Mouse (Mus musculus): ENCODE data around the gene Xntrpc. TPM values are rescaled to one million over a fixed set of nuclear protein-coding genes. Genes with fewer than 3 reads are reported as not detected.

Xntrpc gene
- polyA plus RNA-seq, 1 experiment from 2014 or later = 2.0 TPM

DNA sequence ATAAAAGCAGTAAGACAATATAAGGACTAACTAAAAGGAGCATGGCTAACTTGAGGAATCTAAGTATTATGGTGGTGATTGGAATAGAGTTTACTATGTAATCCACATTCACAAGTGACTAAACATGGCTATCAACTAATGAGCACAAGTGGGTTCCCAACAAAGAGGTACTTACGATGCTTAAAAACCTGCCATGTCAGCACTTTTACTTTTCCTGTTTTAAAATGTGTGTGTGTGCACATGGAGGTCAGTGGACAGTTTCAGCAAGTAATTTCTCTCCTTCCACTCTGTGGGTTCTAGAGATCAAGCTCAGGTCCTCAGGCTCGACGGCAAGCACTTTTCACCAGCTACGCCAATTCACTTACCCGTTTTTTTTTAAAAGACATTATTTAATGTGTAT lies 72.4 kb downstream of the Xntrpc start:
- WGBS = 97% methylated on average over 5 of the region's 5 CpGs
- ATAC-seq (ENCODE audit: low FRiP score) = no peak

More for the DNA sequence above, 72.4 kb downstream of the Xntrpc start:
- Histone ChIP-seq H3K9me3 (ENCODE audit: control insufficient read depth, low read length) (no peaks in the 10 kb centered on the region), H3K4me3 (ENCODE audit: low read depth, low read length) (no peak overlapping the region), H3K27me3 (ENCODE audit: control insufficient read depth, insufficient read depth, low read length) (no peaks in the 10 kb centered on the region), H3K4me2 (replicated peaks; ENCODE audit: low read depth, low read length) (no peak overlapping the region), H3K36me3 (ENCODE audit: control insufficient read depth, insufficient read depth, low read length) (peaks cover 17% of the 10 kb centered on the region), H3K9ac (ENCODE audit: low read depth, low read length) (no peak overlapping the region), H3K4me1 (replicated peaks; ENCODE audit: control insufficient read depth, insufficient read depth, low read length) (no peaks in the 10 kb centered on the region), H3K27ac (ENCODE audit: low read depth, low read length) (no peak overlapping the region)
- DNase-seq (ENCODE audit: low spot score) = no peak

Other genes starting within 250 kb of the Xntrpc start
- 5.2 and 6.3 TPM in 2 replicates for gene Phox2a, start 247.4 kb upstream of the Xntrpc start, polyA plus RNA-seq (2014; fragmentation: Nextera tagmentation; extraction: Ambion mirVana)
- 22.5 and 25.2 TPM in 2 replicates for gene Inppl1, start 227.5 kb upstream of the Xntrpc start, polyA plus RNA-seq (2014; fragmentation: Nextera tagmentation; extraction: Ambion mirVana)
- gene Folr2, start 208.5 kb upstream of the Xntrpc start, polyA plus RNA-seq (2014; fragmentation: Nextera tagmentation; extraction: Ambion mirVana) = 0.73 and 2.1 TPM in 2 replicates
- 90.2 and 91.3 TPM in 2 replicates for gene Anapc15, start 202.0 kb upstream of the Xntrpc start, polyA plus RNA-seq (2014; fragmentation: Nextera tagmentation; extraction: Ambion mirVana)
- gene Folr1, start 194.9 kb upstream of the Xntrpc start, polyA plus RNA-seq (2014; fragmentation: Nextera tagmentation; extraction: Ambion mirVana) = 11.5 and 12.1 TPM in 2 replicates
- gene Lamtor1, start 159.8 kb upstream of the Xntrpc start, polyA plus RNA-seq (2014; fragmentation: Nextera tagmentation; extraction: Ambion mirVana) = 127 TPM in 2 replicates
- 0.48 and 0.89 TPM in 2 replicates for gene Tomt, start 159.4 kb upstream of the Xntrpc start, polyA plus RNA-seq (2014; fragmentation: Nextera tagmentation; extraction: Ambion mirVana)
- 11.4 and 12.2 TPM in 2 replicates for gene Lrrc51, start 131.8 kb upstream of the Xntrpc start, polyA plus RNA-seq (2014; fragmentation: Nextera tagmentation; extraction: Ambion mirVana)
- gene Numa1, start 131.6 kb upstream of the Xntrpc start, polyA plus RNA-seq (2014; fragmentation: Nextera tagmentation; extraction: Ambion mirVana) = 86.9 and 88.9 TPM in 2 replicates
- 3.1 and 4.4 TPM in 2 replicates for gene Il18bp, start 47.0 kb upstream of the Xntrpc start, polyA plus RNA-seq (2014; fragmentation: Nextera tagmentation; extraction: Ambion mirVana)
- 27.1 and 29.8 TPM in 2 replicates for gene Rnf121, start 244 bp upstream of the Xntrpc start, polyA plus RNA-seq (2014; fragmentation: Nextera tagmentation; extraction: Ambion mirVana)
- 19.5 and 23.3 TPM in 2 replicates for gene Xndc1, start 202 bp upstream of the Xntrpc start, polyA plus RNA-seq (2014; fragmentation: Nextera tagmentation; extraction: Ambion mirVana)
- gene Trpc2, start 17.4 kb downstream of the Xntrpc start, polyA plus RNA-seq (2014; fragmentation: Nextera tagmentation; extraction: Ambion mirVana) = 0.28 and 0.42 TPM in 2 replicates
- 0.88 and 0.96 TPM in 2 replicates for gene Art1, start 36.0 kb downstream of the Xntrpc start, polyA plus RNA-seq (2014; fragmentation: Nextera tagmentation; extraction: Ambion mirVana)
- gene Art5, start 43.8 kb downstream of the Xntrpc start, polyA plus RNA-seq (2014; fragmentation: Nextera tagmentation; extraction: Ambion mirVana) = 2.2 and 2.3 TPM in 2 replicates
- gene Chrna10, start 51.1 kb downstream of the Xntrpc start, polyA plus RNA-seq (2014; fragmentation: Nextera tagmentation; extraction: Ambion mirVana) = not detected in 2 replicates
- 40.0 and 42.1 TPM in 2 replicates for gene Nup98, start 144.5 kb downstream of the Xntrpc start, polyA plus RNA-seq (2014; fragmentation: Nextera tagmentation; extraction: Ambion mirVana)
- 47.4 and 50.3 TPM in 2 replicates for gene Pgap2, start 144.5 kb downstream of the Xntrpc start, polyA plus RNA-seq (2014; fragmentation: Nextera tagmentation; extraction: Ambion mirVana)
- gene Rhog, start 190.3 kb downstream of the Xntrpc start, polyA plus RNA-seq (2014; fragmentation: Nextera tagmentation; extraction: Ambion mirVana) = 35.3 and 35.5 TPM in 2 replicates
- gene Stim1, start 202.1 kb downstream of the Xntrpc start, polyA plus RNA-seq (2014; fragmentation: Nextera tagmentation; extraction: Ambion mirVana) = 9.3 and 10.3 TPM in 2 replicates

All from hindbrain, embryonic 11.5 days (tissue).